Mouse (Mus musculus) stomach, postnatal 0 days (tissue): ENCODE results near the gene Txndc8. TPM values are rescaled to one million over a fixed set of nuclear protein-coding genes. Genes with fewer than 3 reads are reported as not detected.
A peak's percentile ranks its signal among the peaks of the same experiment; 100 is the strongest.

Experiments
- ATAC-seq: fragments of 200-750 bp; cut with Nextera tagmentation; 2 replicates; pipeline ENCODE4 v1.8.0; 2017; ENCODE audit not compliant: low FRiP score, low TSS enrichment
- DNase-seq: peaks from one replicate; pipeline ENCODE4 v3.0.0-alpha.2; 2016; ENCODE audit warnings: low spot score
- H3K27ac ChIP-seq: fragments of 300-500 bp; sonication (generic); replicated peaks from 2 replicates; pipeline ENCODE4 v1.5.1; 2014; ENCODE audit warnings: mild to moderate bottlenecking, control low read depth
- H3K27me3 ChIP-seq: fragments of 300-500 bp; sonication (generic); 2 replicates; pipeline ENCODE4 v1.6.1; 2014; ENCODE audit warnings: low read length; ENCODE audit not compliant: control insufficient read depth, insufficient read depth
- H3K36me3 ChIP-seq: fragments of 300-500 bp; sonication (generic); 2 replicates; pipeline ENCODE4 v1.6.1; 2014; ENCODE audit warnings: low read length, mixed read lengths; ENCODE audit not compliant: control insufficient read depth, insufficient read depth
- H3K4me1 ChIP-seq: fragments of 300-500 bp; sonication (generic); replicated peaks from 2 replicates; pipeline ENCODE4 v1.6.1; 2014; ENCODE audit warnings: antibody characterized with exemption; ENCODE audit not compliant: control insufficient read depth, insufficient read depth
- H3K4me2 ChIP-seq: fragments of 300-500 bp; sonication (generic); replicated peaks from 2 replicates; pipeline ENCODE4 v1.6.1; 2014; ENCODE audit warnings: low read depth, mild to moderate bottlenecking, control low read depth, moderate library complexity
- H3K4me3 ChIP-seq: fragments of 300-500 bp; sonication (generic); 2 replicates; pipeline ENCODE4 v1.5.1; 2014; ENCODE audit warnings: low read depth, low read length, control low read depth
- H3K9ac ChIP-seq: fragments of 300-500 bp; sonication (generic); 2 replicates; pipeline ENCODE4 v1.6.1; 2014; ENCODE audit warnings: mild to moderate bottlenecking, low read length, control low read depth, mixed read lengths
- H3K9me3 ChIP-seq: fragments of 300-500 bp; sonication (generic); 2 replicates; pipeline ENCODE4 v1.6.1; 2016; ENCODE audit warnings: low read length; ENCODE audit not compliant: control insufficient read depth
- CTCF ChIP-seq: IDR thresholded peaks from 2 replicates; pipeline ENCODE4 v1.5.1; 2016; ENCODE audit warnings: antibody characterized with exemption, low read depth, mild to moderate bottlenecking, moderate library complexity
- EP300 ChIP-seq: optimal IDR thresholded peaks from 2 replicates; pipeline ENCODE3; 2016; ENCODE audit warnings: antibody characterized with exemption
- WGBS: fragments of 180-500 bp; shearing (Covaris S2); extraction: QIAGEN DNeasy Blood & Tissue Kit; methylation state at CpG from one replicate; pipeline ENCODE4 v1.1.7; 2014; 5-methylcytosine and 5-hydroxymethylcytosine counted together
- polyA plus RNA-seq: library from polyadenylated mRNA; unstranded; fragments of >200 nt; fragmentation: Nextera tagmentation; extraction: Ambion mirVana; gene quantifications from 2 replicates; pipeline ENCODE4 v1.2.1, GENCODE M21; 2015

Txndc8 gene
- polyA plus RNA-seq, 1 experiment from 2014 or later = not detected

GRCm38 (mm10) chr4:57949866-57950265 lies 59.1 kb downstream of the Txndc8 start:
- Histone ChIP-seq H3K4me3 (no peak overlapping the region), H3K4me2 (no peak overlapping the region), H3K9ac (no peak overlapping the region), H3K27me3 (no peaks in the 10 kb centered on the region), H3K4me1 (peaks cover 5% of the 10 kb centered on the region; the same call in 1 of the 2 replicates), H3K9me3 (no peaks in the 10 kb centered on the region; the same call in 1 of the 2 replicates), H3K36me3 (peaks cover 41% of the 10 kb centered on the region), H3K27ac (no peak overlapping the region)
- TF ChIP-seq EP300 (no peak), CTCF (no peak)
- ATAC-seq = no peak
- WGBS = 82% methylated on average over 6 of the region's 6 CpGs
- no peak for DNase-seq

GRCm38 (mm10) chr4:57947476-57947875 lies 61.4 kb downstream of the Txndc8 start:
- Histone ChIP-seq H3K4me1 (0 out of 2 replicates have a peak, but pooled peaks cover 2% of the 10 kb centered on the region), H3K27ac (no peak overlapping the region), H3K27me3 (no peaks in the 10 kb centered on the region), H3K9ac (no peak overlapping the region), H3K9me3 (no peaks in the 10 kb centered on the region; the same call in 1 of the 2 replicates), H3K36me3 (peaks cover 47% of the 10 kb centered on the region), H3K4me3 (no peak overlapping the region), H3K4me2 (no peak overlapping the region)
- no peak for TF ChIP-seq EP300
- no peak for TF ChIP-seq CTCF
- ATAC-seq (no peak), DNase-seq (no peak)
- 94% methylated on average over 4 of the region's 4 CpGs for WGBS

- H3K36me3 ChIP-seq = peaks cover 47% of the 10 kb centered on the region
- peak; percentile 30 for DNase-seq
- peak; percentile 53 for ATAC-seq
- TF ChIP-seq CTCF (no peak), EP300 (no peak)
- H3K9me3 ChIP-seq = no peaks in the 10 kb centered on the region; the same call in 1 of the 2 replicates
- 71% methylated on average over 10 of the region's 10 CpGs for WGBS
- H3K9ac ChIP-seq = no peak overlapping the region
- H3K4me3 ChIP-seq = no peak overlapping the region
- 0 out of 2 replicates have a peak, but pooled peaks cover 2% of the 10 kb centered on the region for H3K4me1 ChIP-seq
- H3K4me2 ChIP-seq = no peak overlapping the region
- H3K27ac ChIP-seq = no peak overlapping the region
- H3K27me3 ChIP-seq = no peaks in the 10 kb centered on the region
Observed at GRCm38 (mm10) chr4:57947036-57947435, 61.9 kb downstream of the Txndc8 start.

GRCm38 (mm10) chr4:57942892-57943291 lies 66.0 kb downstream of the Txndc8 start:
- H3K27ac ChIP-seq = no peak overlapping the region
- H3K36me3 ChIP-seq = peaks cover 17% of the 10 kb centered on the region
- no peak overlapping the region for H3K4me2 ChIP-seq
- DNase-seq (no peak), ATAC-seq (no peak)
- WGBS = 87% methylated on average over 2 of the region's 2 CpGs
- H3K9ac ChIP-seq = no peak overlapping the region
- no peaks in the 10 kb centered on the region for H3K27me3 ChIP-seq
- no peaks in the 10 kb centered on the region for H3K4me1 ChIP-seq
- H3K9me3 ChIP-seq = no peaks in the 10 kb centered on the region
- no peak overlapping the region for H3K4me3 ChIP-seq
- TF ChIP-seq CTCF (no peak), EP300 (no peak)

- ATAC-seq (no peak), DNase-seq (no peak)
- Histone ChIP-seq H3K36me3 (peaks cover 9% of the 10 kb centered on the region), H3K4me1 (no peaks in the 10 kb centered on the region), H3K27ac (no peak overlapping the region), H3K4me3 (no peak overlapping the region), H3K27me3 (no peaks in the 10 kb centered on the region), H3K9me3 (no peaks in the 10 kb centered on the region), H3K4me2 (no peak overlapping the region), H3K9ac (no peak overlapping the region)
- TF ChIP-seq EP300 (no peak), CTCF (no peak)
- WGBS = 73% methylated on average over 4 of the region's 4 CpGs
Observed at GRCm38 (mm10) chr4:57940631-57941030, 68.3 kb downstream of the Txndc8 start.

- H3K27me3 ChIP-seq = no peaks in the 10 kb centered on the region
- H3K4me3 ChIP-seq = no peak overlapping the region
- no peak overlapping the region for H3K27ac ChIP-seq
- H3K4me1 ChIP-seq = no peaks in the 10 kb centered on the region
- no peaks in the 10 kb centered on the region for H3K36me3 ChIP-seq
- DNase-seq (no peak), ATAC-seq (no peak)
- no peak for TF ChIP-seq EP300
- H3K9ac ChIP-seq = no peak overlapping the region
- no peaks in the 10 kb centered on the region for H3K9me3 ChIP-seq
- 66% methylated on average over 6 of the region's 6 CpGs for WGBS
- no peak overlapping the region for H3K4me2 ChIP-seq
Observed at GRCm38 (mm10) chr4:57937292-57937691, 71.6 kb downstream of the Txndc8 start.
